Mouse (Mus musculus) thymus, adult 2 months (tissue): ENCODE results near the gene Chst11.

ENCODE experiments used
- CTCF ChIP-seq: fragments of 200-500 bp; IDR thresholded peaks from 2 replicates; pipeline ENCODE4 v1.5.1; 2012; ENCODE audit warnings: mild to moderate bottlenecking, control low read depth, low read length, moderate library complexity, borderline replicate concordance; ENCODE audit not compliant: control insufficient read depth, poor library complexity, insufficient read depth; ENCODE audit errors: extremely low read depth
- POLR2A ChIP-seq: fragments of 200-500 bp; IDR thresholded peaks from 2 replicates; pipeline ENCODE4 v1.6.1; 2012; ENCODE audit warnings: mild to moderate bottlenecking, low read length, control low read depth, moderate library complexity; ENCODE audit not compliant: control insufficient read depth, poor library complexity, insufficient read depth; ENCODE audit errors: extremely low read depth

- no peak for TF ChIP-seq POLR2A
- TF ChIP-seq CTCF = no peak
These were observed 133.7 kb downstream of the Chst11 start for GRCm38 (mm10) chr10:83119016-83119415.
